Mouse (Mus musculus): ENCODE measurements around the gene Cryzl2. TPM values are rescaled to one million over a fixed set of nuclear protein-coding genes. Genes with fewer than 3 reads are reported as not detected.

Cryzl2 gene
- polyA plus RNA-seq, 1 experiment: 13.8 TPM

DNA sequence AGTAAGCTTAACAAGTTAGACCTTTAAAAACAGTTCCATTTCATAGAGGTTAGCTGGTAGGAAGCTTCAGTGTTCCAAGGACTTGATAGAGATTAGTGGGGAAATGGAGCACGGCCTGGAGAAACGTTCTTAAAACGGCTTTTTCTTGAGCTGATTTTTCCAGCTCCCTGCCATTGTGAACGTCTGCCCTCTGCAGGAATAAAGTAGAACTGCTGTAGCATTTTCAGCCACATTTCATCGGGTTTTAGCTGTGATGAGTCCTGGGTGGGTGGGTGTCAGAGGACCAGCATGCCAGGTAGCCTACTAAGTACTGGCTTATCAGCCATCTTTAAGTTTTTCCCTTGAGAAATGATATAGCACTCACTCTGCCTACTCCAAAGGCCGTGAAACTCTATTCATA is 78.1 kb downstream of the Cryzl2 start:
- Histone ChIP-seq H3K4me1 (ENCODE audit: control insufficient read depth, insufficient read depth, low read length) (no peaks in the 10 kb centered on the region; the same call in 1 of the 2 replicates), H3K4me3 (ENCODE audit: insufficient read depth, low read length) (no peak overlapping the region), H3K27ac (ENCODE audit: insufficient read depth, low read length) (no peak overlapping the region)
- TF ChIP-seq CTCF (IDR thresholded peaks at IDR 0.05; ENCODE audit: extremely low read depth, insufficient read depth, low read length): peak; percentile 86
- no peak for TF ChIP-seq POLR2A (IDR thresholded peaks at IDR 0.05; ENCODE audit: extremely low read depth, insufficient read depth, low read length)

DNA sequence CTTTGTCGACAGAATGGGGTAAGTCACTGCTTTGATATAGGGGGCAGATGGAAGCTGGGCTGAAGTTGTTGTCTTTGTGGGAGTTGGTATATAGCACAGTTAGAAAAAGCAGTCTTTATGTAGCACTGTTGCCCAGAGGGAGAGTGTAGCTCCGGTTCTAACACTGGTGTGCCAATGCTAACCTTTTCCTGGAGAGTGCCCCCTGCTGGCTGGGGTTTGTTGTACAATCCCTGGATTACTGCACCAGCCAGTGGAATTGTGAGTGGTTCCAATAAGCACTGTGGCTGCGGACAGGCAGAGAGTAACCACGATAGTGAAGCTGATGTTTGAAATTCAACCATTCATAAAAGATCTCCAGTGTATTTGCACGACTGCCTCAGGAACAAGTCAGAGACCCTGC is 79.3 kb downstream of the Cryzl2 start:
- TF ChIP-seq POLR2A (IDR thresholded peaks at IDR 0.05; ENCODE audit: extremely low read depth, insufficient read depth, low read length) (no peak), CTCF (IDR thresholded peaks at IDR 0.05; ENCODE audit: extremely low read depth, insufficient read depth, low read length) (peak; percentile 5; the same call in 1 of the 2 replicates)
- no peaks in the 10 kb centered on the region; the same call in 1 of the 2 replicates for H3K4me1 ChIP-seq (ENCODE audit: control insufficient read depth, insufficient read depth, low read length)
- no peak overlapping the region for H3K4me3 ChIP-seq (ENCODE audit: insufficient read depth, low read length)
- H3K27ac ChIP-seq (ENCODE audit: insufficient read depth, low read length): no peak overlapping the region

Other genes starting within 250 kb of the Cryzl2 start
- gene Rasal2, start 46.0 kb upstream of the Cryzl2 start, polyA plus RNA-seq (2012; rRNA removed): 28.4 and 30.0 TPM in 2 replicates
- 1.1 TPM in 2 replicates for gene Sec16b, start 48.2 kb downstream of the Cryzl2 start, polyA plus RNA-seq (2012; rRNA removed)

Measured in cortical plate, adult 2 months (tissue).